Mouse (Mus musculus) cerebellum, adult 9-10 months (tissue): ENCODE measurements around the gene Rbm33.

Experiments used
- DNase-seq: peaks from one replicate; pipeline ENCODE4 v3.0.0; 2022

The Rbm33 gene

DNA sequence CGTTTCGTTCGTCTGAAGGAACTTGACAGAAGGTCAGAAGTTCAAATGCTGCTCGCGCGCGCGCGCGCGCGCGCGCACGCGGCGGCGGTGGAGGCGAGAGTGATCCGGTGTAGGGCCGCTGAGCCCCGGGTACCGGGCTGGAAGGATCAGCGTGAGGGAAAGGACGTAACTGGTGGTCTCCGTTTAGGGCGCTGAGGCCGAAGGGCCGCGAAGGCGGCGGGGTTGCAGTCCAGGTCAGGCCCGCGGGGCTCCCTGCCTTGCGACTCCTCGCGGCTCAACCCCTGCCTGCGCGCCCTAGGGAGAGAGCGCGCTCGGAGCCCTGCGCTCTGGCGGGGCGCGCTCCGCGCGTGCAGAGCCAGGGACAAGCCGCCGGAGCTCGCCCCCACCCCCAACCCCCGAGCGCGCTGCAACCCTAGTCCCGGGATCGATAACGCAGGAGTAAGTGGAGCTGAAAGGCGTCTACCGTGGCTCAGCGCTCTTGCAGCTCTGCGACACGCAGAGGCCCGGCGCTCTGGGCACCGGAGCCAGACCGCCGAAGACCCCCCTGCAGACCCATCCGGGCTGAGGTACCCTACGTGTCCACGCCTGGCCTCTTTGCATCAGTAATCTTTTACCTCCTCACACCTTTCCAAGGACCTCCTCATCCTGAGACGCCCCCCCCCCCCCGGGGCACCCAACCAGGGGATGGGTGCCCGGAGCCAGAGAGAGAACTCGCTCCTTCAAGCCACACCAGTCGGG is 147.6 kb downstream of the Rbm33 start:
- no peak for DNase-seq

DNA sequence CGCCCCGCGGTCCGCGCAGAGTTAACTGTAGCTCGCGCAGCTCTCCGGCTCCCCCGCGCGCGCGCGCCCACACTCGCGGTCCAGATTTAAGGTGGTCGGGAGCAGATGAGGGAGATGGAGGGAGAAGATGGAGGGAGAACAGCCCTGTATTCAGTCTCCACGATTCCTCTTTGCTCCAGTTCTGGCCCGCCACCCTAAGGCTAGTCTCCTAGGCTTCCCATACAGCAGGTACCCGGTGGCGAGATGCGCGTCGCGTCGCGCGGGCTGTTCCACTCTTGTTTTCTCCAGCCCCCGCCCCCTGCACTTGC is 148.1 kb downstream of the Rbm33 start:
- no peak for DNase-seq

DNA sequence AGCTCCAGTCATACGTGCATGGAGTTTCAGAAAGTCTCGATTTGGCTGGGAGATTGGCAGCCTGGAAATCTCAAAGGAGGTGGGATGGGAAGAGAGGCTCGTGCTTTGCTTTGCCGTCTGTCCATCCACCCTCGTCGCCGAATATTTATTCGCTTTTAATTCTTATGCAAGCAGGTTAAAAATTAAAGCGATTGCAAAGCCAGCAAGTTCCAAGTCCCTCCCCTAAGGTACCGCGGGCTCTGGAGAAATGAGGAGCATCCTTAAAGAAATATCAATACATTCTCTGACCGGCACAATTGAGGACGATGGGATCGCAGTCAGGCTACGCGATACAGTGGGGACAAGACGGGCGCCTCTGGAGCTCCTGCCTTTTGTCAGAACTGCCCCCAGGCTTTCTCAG is 148.6 kb downstream of the Rbm33 start:
- DNase-seq: no peak

DNA sequence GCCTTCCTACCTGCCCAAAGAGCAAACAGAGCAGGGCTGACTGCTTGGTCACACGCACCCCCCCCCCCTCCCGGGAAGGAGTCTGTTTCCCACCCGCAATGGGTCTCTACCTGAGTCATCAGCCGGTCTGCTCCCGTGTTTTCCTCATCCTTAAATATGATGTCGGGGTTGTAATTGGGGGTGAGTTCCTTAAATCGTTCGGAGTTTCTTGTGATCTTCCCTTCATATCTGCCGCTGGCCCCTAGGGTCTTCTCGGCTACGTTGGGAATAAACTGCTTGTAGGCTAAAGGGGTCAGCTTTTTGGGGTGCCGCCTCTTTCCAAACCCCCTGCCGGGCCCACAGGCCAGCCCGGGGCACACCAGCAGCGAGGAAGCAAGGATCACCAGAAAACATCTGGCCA is 149.4 kb downstream of the Rbm33 start:
- DNase-seq: no peak

DNA sequence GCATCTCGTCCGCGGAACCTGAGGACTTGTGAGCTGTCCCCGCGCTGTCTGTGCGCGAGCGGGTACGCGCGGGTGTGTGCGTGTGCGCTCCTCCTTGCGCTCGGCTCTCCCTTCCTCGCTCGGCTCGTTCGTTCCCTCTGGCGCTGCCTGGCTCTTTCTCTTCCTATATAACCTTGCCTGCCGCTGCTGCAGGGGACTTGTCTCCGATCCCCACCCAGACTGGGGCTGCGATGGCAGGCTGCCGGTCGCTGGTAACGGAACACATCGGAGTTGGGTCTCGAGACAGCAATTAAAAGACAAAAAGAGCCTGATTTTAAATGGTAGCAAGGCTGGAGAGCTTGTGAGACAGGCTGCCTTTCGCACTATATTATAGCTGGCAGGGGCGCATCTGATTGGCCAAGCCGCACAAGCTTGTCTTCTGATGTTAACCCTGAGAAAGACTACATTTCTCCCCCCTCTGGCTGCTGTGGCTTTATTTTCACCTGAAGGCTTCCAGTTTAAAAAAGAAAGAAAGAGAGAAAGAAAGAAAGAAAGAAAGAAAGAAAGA is 149.9 kb downstream of the Rbm33 start, which contains the start of gene Shh:
TSS of gene Shh (minus strand) at position 497 of the 547 bp plus-strand sequence.
- DNase-seq: no peak
